Mouse (Mus musculus) lung, postnatal 0 days (tissue): ENCODE data around the gene Ifna12.

Experiments
- CTCF ChIP-seq: IDR thresholded peaks from 2 replicates; pipeline ENCODE4 v1.5.1; 2016; ENCODE audit warnings: antibody characterized with exemption, mild to moderate bottlenecking
- EP300 ChIP-seq: IDR thresholded peaks from 2 replicates; pipeline ENCODE4 v1.6.1; 2016; ENCODE audit warnings: antibody characterized with exemption, mild to moderate bottlenecking, control low read depth

- TF ChIP-seq CTCF (no peak), EP300 (no peak)
Observed at GRCm38 (mm10) chr4:88642526-88642925, 39.4 kb upstream of the Ifna12 start.
